Mouse (Mus musculus) liver (tissue): ENCODE results near the gene Prickle1.

Experiments used
- DNase-seq: peaks from one replicate; pipeline ENCODE4 v3.0.0-alpha.2; 2020; ENCODE audit warnings: mixed read lengths

The Prickle1 gene

DNA sequence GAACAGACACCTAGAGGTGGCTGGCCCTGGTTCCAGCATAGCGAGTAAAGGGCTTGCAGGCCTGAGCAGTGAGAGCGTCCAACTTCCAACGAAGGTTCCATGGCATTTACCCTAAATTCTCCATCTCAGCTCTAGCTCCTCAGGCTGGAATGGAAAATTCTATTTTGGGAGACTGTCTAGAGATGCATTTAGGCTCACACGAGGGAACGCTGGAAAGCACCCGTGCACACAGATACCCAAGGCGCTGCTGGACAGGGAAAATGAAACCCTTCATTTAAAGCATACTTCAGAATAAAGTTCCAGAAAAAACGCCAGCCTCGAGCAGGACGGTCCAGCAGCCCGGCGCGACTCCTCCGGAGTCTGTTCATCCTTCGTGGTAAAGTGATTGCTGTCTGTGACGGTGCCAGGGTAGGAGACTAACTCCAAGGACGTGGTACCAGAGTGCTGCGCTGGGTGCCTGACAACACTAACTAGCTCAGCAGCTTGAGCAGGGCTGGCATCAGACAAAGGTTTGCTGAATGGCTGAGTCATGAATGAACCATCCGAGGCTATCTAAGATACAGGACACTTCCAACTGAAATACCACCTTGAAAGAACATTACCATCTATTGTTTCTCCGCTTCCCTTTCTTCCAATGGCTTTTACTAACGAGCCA is 57.0 kb downstream of the Prickle1 start:
- DNase-seq: no peak

DNA sequence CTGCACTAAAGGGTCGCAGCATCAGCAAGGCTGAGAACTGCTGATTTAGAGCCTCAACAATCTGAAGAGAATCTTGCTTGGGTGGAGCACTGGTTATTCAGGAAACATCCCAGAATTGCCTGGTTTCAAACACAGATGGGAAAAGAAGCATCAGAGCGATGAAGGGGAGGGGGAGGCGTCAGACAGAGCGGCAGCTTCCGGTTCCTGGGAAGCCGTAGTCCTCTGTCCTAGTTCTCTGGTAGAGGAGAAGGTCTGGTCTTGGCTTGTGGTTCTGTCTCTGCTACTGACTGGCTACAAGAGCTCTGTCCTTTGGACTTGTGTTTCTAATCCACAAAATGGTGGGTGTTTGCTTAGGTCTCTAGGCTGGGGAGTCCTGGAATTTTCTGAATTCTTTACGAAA is 57.9 kb downstream of the Prickle1 start:
- no peak for DNase-seq

DNA sequence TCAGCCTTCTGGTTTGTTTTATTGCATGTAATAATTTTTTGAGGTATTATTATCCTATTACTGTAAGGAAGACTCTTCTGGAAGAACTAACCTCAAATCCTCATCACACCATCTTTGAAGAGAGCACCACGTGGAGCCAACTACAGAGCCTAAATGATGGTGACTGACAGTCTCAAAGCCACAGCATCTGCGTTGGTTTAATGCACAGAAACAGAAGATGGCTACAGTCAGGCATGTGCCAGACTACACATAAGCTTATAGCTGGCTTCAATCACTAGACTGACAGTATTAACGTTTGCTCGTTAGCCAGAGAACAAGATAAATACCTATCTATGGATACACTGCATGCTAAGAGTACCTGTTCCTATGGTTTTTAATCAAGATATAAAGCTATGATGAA is 59.5 kb downstream of the Prickle1 start:
- no peak for DNase-seq

DNA sequence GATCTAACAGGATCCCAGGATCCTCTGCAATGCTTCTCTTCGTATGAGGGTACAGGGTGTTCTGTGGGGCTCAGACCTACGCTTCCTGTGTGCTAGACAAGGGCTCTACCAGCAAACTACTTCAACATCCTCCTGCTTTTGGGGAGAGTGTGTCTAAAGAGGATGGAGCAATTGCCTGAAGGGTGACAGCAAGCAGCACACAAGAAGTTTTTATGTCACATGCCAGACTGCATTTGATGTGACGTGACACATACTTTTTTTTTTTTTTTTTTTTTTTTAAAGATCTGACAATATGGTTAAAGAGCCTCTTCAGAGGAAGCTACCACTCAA is 65.0 kb downstream of the Prickle1 start:
- no peak for DNase-seq

DNA sequence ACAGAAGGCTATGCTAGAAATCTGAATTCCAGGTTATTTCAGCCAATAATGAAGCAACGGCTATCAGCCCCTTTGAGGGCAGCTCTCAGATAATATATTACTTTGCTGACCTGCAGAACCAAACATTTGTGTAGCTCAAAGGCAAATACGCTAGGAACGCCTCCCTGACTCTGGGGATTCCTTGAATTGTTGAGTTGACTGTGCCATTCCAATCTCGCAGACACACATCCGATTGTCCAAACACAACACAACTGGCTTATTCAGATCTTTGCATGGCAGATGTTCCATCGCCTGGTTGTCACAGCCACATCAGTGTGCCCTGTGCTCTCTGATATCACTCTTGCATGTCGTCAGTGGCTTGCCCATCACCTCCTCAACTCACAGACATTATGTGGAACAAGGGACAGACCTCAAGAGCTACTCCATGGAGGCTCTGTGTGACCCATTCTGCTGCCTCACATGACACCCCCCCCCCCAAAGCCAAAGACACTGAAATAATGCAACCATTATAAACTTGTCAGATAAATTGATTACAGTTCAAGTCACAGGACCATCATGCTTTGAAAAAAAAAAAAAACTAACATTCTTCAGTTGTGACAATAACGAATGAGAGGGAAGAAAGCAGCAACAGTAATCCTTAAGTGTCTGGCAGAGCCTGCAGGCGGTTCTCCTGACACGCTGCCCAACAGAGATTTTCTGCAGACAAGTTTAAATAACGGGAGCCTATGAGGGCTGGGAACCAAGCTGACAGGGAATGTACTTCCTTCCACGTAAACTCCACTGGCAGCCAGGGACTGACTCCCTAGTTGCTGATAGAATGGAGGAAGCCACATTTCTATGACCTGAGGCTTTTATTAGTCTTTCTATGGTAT is 65.6 kb downstream of the Prickle1 start:
- DNase-seq: no peak

DNA sequence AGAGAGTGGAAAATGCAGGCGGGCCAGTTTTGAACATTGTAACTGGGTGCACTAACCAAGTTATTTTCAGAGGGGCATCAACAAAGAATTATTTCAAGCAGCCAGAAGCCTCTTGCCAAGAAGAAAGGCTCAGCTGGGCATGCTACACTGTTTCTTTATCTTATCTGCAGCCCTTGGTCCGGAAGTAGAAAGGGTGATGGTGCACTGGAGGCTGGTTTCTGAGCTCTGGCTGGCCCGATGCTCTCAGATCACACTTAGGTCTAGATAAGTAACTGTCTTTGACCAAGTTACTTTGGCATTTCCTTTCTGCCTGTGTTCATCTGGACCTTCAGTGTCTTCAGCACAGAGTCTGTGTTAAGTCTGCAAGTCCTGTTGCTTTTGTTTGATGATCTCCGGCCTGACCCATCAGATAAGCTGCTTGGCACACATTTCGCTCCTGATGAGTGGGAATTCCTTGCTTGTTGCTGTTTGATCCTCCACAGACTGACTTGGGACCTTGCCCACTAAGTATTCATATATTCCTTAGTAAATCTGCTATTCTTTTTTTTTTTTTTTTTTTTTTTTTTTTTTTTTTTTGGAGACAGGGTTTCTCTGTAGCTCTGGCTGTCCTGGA is 70.3 kb downstream of the Prickle1 start:
- DNase-seq: no peak

DNA sequence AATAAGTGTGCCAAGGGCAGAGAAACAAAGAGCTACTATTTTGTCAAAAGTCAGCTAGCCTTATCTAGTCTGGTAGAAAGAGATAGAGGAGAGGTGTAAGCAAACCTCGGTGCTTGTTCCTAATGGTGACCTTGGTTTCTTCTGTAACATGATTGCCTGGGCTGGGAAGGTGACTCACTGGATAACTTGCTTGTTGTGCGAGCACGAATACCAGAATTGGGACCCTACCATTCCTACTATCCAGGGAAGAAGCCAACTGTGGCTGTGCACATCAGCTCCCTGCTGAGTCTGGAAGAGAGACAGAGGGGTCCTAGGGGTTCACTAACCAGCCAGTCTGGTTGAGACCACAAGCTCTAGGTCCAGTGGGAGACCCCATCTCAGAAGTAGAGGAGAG is 73.9 kb downstream of the Prickle1 start:
- no peak for DNase-seq

DNA sequence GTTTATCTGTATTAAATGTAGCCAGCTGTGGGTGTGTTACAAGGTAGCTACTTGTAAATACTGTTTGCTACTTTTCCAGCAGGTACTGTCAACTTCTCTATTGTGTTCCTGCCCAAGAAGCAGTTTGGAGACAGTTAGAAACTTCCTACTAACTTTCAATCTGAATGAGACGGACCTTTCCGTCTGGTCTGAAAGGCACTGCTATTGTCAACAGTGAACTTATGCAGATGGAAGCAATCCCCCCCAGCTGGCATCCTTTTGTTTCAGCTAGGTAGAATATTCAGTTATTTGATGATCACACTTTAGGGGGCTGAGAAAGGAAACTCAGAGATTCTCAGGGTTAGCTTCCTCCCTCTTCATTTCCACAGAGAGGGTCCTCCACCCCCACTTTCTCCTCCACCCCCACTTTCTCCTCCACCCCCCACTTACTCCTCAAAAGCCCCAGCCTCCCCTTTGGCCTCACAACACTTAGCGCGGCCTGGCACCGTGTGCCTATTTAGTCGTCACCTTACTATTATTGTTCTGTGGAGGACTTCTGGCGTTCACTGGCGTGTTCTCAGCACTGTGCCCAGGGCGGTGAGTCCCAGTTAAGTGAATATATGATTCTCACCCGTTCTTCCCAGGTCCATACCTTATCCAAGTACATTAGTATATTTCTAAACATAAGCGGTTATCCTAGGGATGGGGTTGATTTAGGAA is 74.5 kb downstream of the Prickle1 start:
- no peak for DNase-seq

DNA sequence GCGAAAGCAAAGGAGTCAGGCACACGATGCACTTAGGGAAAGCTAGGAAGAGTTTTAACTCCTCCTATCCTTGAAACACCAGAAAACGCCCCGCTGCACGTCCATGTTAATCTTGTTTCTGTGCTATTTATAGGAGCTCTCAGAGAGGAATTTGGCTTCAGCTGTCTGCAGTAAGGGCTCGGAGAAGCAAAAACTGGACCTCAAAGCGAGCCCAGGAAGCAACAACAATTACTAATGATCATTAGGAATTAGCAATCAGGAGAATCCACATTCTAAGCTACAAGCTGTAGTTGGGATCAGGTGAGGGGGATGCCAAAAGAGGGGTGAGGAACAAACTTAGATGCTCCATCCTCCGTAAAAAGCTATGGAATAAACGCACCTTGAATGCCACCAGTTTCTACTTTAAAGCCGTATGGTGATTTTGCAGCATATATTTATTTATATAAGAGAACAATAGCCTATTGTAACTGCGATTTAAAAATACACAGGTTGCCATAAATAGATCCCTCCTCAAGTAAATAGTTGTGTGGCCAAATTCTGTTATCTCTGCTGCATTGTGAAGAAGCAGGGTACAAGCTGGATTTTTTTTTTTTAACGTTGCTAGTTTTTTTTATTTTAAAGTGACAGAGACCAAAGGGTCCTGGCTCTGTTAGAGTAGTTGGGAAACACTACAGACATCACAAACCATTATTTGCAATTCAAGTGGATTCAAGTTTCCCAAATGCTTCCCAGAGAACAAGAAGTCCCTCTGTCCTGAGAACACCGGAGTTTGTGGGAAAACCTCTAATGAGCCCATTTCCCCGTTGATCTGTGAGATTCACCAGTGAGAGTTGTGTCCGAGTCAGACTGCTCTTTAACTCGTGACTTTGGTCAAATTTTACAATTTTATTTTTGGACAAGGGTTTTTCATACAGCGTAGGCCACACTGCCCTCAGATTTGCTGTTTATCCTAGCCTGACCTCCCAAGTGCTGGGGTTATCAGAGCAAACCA is 75.6 kb downstream of the Prickle1 start:
- no peak for DNase-seq

DNA sequence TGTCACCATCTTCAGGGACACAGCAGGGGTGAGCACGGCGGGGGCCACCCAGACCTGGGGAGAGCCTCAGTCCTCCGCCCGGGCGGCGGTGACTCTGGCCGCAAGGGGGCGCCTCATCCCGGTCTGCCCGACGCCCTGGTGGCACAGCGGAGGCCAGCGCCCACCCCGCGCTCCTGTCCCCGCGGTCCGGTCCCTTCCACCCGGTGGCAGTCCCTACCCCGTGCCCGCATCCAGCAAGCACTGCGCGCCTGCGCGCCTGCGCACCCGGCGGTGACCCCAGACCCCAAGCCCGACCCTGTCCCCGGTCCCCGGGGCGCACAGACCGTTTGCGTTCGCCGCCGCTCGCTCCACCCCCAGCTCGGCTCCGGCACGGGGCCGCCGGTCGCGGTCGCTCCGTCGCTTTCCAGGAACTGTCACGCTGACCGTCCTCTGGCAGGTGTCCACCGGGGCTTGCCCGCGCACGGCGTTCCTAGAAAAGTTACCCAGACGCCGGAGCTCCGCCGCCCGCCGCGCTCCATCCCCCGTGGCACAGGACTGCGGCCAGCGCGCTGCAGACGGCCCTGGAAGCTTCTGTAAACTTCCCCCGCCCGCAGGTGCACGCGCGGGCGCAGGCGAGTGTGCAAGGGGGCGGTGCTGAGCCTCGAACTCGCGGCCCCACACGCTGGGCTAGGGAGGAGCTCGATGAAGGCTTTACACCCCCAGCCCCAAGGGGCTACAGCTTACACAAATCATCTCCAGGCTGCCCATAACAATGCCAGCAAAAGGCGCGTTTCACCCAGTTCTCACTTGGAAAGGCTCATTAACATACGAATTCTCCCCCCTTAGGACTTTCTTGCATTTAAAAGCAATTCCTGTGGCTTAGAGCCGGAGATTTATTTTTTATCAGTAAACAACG is 76.5 kb downstream of the Prickle1 start:
- peak; percentile 83 for DNase-seq

DNA sequence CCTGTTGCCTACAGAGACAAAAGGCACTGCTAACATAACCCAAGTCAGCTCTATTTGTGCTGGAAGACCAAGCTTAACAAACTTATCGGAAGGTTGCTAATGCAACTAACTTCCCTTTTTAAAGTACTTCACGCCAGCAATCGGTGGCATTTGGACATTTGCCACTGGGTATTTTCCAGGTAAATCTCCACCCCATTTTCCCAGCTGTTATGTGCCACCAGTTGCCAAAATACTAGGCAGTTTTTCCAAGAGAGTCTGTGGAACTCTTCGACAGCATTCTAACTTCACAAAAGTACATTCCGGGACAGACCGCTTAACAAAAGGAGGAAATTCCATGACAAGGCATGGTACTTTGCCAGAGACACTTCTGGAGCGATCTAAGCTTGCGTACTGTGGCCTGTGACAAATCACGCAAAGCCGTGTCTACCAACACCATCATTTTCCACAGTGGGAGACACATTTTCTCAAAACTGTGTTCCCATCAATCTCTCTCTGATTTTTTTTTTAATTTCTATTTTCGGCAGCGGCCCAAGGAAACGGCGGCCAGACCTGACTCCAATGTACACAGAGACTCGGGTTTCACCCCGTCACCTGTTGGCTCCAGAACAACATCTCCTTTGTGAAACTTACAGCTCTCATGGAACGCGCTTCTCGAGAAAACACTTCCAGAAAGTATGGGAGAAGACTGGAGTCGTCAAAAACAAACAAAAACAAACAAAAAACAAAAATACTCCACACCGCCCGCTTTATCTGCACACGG is 77.4 kb downstream of the Prickle1 start:
- DNase-seq: no peak

DNA sequence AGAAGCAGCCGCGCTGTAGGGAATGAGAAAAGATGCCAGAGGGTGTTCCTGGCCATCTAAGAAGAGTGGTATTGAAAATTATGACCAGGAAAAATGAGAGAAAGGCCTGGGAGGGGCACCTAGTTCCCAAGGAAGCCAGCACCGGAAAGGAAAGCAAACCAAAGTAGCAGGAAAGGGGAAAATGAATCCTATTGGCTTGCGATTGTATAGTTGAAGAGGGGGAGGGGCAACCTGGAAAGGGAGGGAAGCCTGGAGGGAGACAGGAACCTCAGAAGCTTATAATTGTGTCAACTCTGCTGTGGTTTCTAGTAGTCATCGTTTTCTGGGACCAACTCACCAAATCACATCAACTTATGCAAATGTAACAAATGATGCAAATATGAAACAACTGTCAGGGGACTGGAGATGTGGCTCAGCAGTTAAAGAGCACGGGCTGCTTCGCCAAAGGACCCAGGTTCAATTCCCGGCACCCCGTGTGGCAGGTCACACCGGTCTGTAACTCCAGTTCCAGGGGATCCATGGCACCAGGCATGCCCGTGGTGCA is 78.6 kb downstream of the Prickle1 start:
- no peak for DNase-seq

DNA sequence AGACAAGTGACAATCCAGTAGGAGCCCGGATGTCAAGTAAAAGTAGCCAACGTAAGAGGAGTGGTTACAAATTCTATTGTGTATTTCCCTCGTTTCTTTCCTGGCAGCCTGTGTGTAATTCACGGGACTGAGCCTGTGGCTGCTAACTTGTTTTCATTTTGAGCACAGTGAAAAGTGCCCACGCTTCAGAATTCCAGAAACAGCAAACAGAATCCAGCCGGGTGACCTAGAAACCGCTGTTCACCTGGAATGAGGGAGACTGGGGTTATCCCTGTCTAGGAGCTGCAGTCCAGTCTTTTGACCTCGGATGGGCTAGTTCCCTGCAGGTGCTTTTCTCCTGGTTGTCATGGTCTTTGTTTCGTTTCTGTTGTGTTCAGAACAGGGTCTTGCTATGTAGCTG is 80.4 kb downstream of the Prickle1 start:
- DNase-seq: no peak

DNA sequence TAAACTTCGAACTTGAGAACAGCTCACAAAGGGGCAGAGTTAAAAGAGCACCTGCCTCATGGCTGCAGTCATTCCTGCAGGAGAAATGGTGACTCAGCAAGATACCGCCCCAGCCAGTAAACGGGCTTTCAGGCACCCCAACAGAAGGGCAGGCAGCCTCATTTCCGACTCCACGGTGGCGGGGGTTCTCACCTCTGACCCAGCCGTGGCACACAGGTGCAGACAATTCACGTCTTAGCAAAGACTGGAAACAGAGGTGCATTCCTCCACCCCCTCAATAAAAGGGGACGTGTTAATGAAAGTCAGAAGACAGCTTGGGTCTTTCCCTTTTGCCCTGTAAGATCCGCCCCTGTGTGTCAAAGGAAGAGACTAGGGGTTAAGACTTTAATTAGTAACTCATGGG is 81.8 kb downstream of the Prickle1 start:
- peak; percentile 55 for DNase-seq

DNA sequence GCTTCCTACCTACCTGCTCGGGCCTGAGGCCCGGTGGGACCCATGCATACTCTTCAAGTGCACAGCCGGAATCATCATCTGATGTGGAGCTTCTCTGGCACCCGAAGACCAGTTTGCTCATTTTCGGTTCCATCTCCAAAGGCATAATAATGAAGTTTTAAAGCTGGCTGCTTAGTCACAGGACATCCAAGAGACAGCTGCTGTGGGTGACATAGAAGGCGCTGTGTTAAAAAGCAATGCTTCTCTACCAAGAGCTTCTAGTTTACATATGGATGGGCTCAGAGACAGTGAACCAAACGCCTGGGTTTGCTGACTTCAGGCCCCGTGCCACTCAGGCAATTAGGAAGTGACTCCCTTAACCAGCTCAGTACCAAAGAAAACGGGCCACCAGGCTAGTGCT is 83.3 kb downstream of the Prickle1 start:
- DNase-seq: no peak

DNA sequence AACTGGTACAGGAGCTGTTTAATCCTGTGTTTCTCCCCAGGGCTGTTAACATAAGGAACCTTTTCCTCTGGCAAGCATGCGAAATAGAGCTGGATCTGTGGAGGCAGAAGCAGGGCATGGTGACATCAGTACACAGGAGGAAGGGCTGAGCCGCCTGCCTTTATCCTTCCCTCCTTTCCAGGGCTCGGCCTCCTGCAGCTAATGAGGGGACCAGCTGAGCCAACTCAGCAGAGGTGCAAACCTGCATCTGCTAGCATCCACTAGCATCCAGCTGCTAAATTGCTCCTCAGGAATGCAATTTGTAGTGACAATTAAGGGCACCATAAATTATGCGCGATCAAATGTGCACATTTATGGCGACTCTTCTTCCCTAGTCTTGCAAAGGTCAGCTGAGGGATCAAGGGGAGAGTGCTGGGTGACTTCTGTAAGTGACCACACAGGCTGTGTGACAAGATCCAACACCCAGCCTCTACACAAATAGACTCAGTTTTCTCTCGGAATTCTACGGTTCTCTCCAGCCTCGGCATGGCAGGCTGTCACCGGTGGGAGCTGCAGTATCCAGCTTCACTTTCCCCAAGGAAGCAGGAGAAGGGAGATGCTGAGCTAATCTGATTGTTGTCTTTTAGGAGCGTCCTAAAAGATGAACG is 84.9 kb downstream of the Prickle1 start:
- no peak for DNase-seq

DNA sequence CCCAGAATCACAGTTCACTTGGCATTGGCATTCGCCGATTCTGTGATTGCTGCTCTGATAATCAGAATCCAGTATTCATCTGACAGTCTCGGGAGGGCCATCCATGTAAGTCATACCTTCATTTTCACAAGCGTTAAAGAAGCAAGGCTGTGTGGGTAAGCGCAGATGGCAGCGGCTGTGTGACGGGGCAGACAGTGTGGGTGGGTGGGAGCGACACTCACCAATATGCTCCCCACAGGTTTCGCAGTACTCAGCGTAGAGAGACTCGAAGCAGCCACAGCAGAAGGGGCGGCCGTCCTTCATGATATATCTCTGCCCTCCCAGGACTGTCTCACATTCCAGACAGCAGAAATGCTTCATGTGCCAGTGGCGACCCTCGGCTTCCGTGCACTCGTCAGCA is 90.9 kb downstream of the Prickle1 start:
- no peak for DNase-seq

DNA sequence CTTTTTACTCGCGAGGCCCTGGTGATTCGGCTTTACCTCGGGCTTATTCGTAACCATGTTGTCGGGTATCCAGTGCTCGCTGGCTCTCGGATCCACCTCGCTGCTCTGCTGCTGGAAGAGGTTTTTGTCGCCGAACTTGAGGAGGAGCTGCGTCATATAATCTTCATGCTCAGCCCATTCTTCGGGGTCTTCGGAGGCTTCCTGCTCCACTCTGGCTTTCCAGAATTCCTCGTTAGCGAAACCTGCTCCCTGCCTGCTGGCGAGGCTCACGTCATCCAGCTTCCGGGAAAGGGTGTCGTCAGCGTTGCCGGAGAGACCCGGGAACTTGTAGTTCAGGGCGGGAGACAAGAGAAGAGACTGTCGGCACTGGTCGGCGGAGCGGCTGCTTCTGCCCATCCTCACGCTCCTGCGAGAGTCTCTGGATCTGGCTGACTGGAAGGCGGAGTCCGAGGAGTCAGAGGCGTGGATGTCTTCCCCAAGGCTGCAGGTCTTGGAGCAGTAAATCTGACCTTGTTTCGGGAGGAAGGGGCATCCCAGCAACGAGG is 92.4 kb downstream of the Prickle1 start:
- no peak for DNase-seq

DNA sequence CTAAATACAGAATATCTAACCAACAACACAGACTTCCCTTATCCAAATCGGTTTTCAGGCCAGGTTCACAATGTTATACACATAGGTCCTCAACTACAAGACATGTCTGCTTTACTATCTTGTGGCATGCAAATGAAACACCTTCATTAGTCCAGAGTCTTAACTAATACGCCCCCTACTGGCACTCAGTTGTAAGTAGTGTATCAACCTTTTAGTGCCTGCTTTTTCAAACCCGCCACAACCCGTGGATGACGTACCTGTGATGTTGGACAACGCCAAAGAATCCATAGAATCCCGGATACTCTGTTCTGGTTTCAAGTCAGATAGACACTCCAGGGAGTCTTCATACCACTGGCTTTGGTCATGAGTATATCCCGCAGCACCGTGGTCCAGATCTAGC is 93.0 kb downstream of the Prickle1 start:
- DNase-seq: no peak
